Mouse (Mus musculus) thymus, adult 2 months (tissue): Measurements from ENCODE around the gene Irf2. TPM values are rescaled to one million over a fixed set of nuclear protein-coding genes. Genes with fewer than 3 reads are reported as not detected.
A peak's percentile ranks its signal among the peaks of the same experiment; 100 is the strongest.

Experiments used
- DNase-seq: peaks from one replicate; pipeline ENCODE4 v3.0.0; 2021
- H3K27ac ChIP-seq: fragments of 200-500 bp; 2 replicates; pipeline ENCODE4 v1.5.1; 2012; ENCODE audit warnings: low read length, control low read depth; ENCODE audit not compliant: control insufficient read depth, insufficient read depth
- H3K27me3 ChIP-seq: fragments of 200-500 bp; 2 replicates; pipeline ENCODE4 v1.6.1; 2012; ENCODE audit warnings: mild to moderate bottlenecking, low read length, moderate library complexity, mixed read lengths; ENCODE audit not compliant: control insufficient read depth, insufficient read depth
- H3K36me3 ChIP-seq: fragments of 200-500 bp; 2 replicates; pipeline ENCODE4 v1.6.1; 2012; ENCODE audit warnings: mild to moderate bottlenecking, low read length, moderate library complexity; ENCODE audit not compliant: control insufficient read depth, insufficient read depth
- H3K4me1 ChIP-seq: fragments of 200-500 bp; replicated peaks from 2 replicates; pipeline ENCODE4 v1.6.1; 2012; ENCODE audit warnings: low read length; ENCODE audit not compliant: control insufficient read depth, insufficient read depth
- H3K4me3 ChIP-seq: fragments of 200-500 bp; 2 replicates; pipeline ENCODE4 v1.5.1; 2012; ENCODE audit warnings: mild to moderate bottlenecking, low read length, control low read depth, moderate library complexity; ENCODE audit not compliant: control insufficient read depth, insufficient read depth
- CTCF ChIP-seq: fragments of 200-500 bp; IDR thresholded peaks from 2 replicates; pipeline ENCODE4 v1.5.1; 2012; ENCODE audit warnings: mild to moderate bottlenecking, control low read depth, low read length, moderate library complexity, borderline replicate concordance; ENCODE audit not compliant: control insufficient read depth, poor library complexity, insufficient read depth; ENCODE audit errors: extremely low read depth
- POLR2A ChIP-seq: fragments of 200-500 bp; IDR thresholded peaks from 2 replicates; pipeline ENCODE4 v1.6.1; 2012; ENCODE audit warnings: mild to moderate bottlenecking, low read length, control low read depth, moderate library complexity; ENCODE audit not compliant: control insufficient read depth, poor library complexity, insufficient read depth; ENCODE audit errors: extremely low read depth
- WGBS: fragments of 180-500 bp; shearing (Covaris S2); methylation state at CpG from one replicate; pipeline ENCODE4 v1.1.7; 2018; 5-methylcytosine and 5-hydroxymethylcytosine counted together
- polyA plus RNA-seq: library from polyadenylated mRNA; depleted of rRNA; stranded (reverse); fragments of >200 nt; gene quantifications from 2 replicates; pipeline ENCODE4 v1.2.3, GENCODE M21; 2012; rRNA removed

Irf2 gene
- 28.3 and 29.8 TPM in 2 replicates for polyA plus RNA-seq

GRCm38 (mm10) chr8:46739003-46739949 lies at the start of gene Irf2:
Irf2 (plus strand) TSS chr8:46739732.
- WGBS: under 1% methylated on average over 49 of the region's 51 CpGs
- Histone ChIP-seq H3K4me1 (peaks cover 8% of the 10 kb centered on the region), H3K4me3 (peak within 1 kb of the TSS; percentile 99), H3K36me3 (no peaks in the 10 kb centered on the region), H3K27ac (peak within 1 kb of the TSS; percentile 97), H3K27me3 (no peaks in the 10 kb centered on the region)
- peak; percentile 96 for TF ChIP-seq POLR2A
- TF ChIP-seq CTCF: peak; percentile 61; the same call in 1 of the 2 replicates
- peak; percentile 89 for DNase-seq

DNA sequence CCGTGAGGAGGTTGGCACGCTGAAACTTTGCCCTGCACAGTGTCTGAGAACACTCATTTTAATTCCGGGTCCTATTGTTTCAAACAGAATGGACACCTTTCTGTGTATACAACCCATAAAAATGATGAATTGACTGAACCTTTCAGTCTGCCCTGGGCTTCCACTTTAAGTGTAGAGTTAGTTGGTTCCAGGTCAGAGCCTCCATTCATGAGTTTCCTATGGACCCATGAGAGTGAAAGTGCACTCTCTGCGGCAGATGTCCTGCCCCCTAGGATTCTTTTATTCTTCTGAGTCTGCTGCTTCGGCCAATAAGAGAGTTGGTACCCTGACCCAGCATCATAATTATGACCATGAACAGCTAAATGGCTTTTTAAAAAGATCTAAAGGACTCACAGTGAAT lies 49.4 kb upstream of the Irf2 start:
- WGBS: 93% methylated on average over 5 of the region's 5 CpGs
- DNase-seq: no peak
- H3K27me3 ChIP-seq: no peaks in the 10 kb centered on the region
- no peaks in the 10 kb centered on the region for H3K4me1 ChIP-seq
- H3K27ac ChIP-seq: no peak overlapping the region
- TF ChIP-seq POLR2A (no peak), CTCF (no peak)
- H3K4me3 ChIP-seq: no peak overlapping the region
- no peaks in the 10 kb centered on the region for H3K36me3 ChIP-seq

GRCm38 (mm10) chr8:46690581-46690980 lies 49.0 kb upstream of the Irf2 start:
- Histone ChIP-seq H3K27ac (no peak overlapping the region), H3K4me3 (no peak overlapping the region), H3K27me3 (no peaks in the 10 kb centered on the region), H3K36me3 (no peaks in the 10 kb centered on the region), H3K4me1 (no peaks in the 10 kb centered on the region)
- WGBS: 93% methylated on average over 5 of the region's 5 CpGs
- TF ChIP-seq POLR2A (no peak), CTCF (no peak)
- no peak for DNase-seq

- Histone ChIP-seq H3K4me1 (no peaks in the 10 kb centered on the region), H3K27me3 (no peaks in the 10 kb centered on the region), H3K27ac (no peak overlapping the region), H3K4me3 (no peak overlapping the region), H3K36me3 (no peaks in the 10 kb centered on the region)
- DNase-seq: no peak
- WGBS: 95% methylated on average over 7 of the region's 7 CpGs
- TF ChIP-seq POLR2A (no peak), CTCF (no peak)
Observed at GRCm38 (mm10) chr8:46691360-46691759, 48.2 kb upstream of the Irf2 start.

GRCm38 (mm10) chr8:46696256-46697041 lies 43.1 kb upstream of the Irf2 start:
- Histone ChIP-seq H3K27ac (no peak overlapping the region), H3K36me3 (no peaks in the 10 kb centered on the region), H3K27me3 (no peaks in the 10 kb centered on the region), H3K4me1 (no peaks in the 10 kb centered on the region; the same call in 1 of the 2 replicates), H3K4me3 (no peak overlapping the region)
- no peak for DNase-seq
- WGBS: 49% methylated on average over 15 of the region's 15 CpGs
- TF ChIP-seq CTCF (no peak), POLR2A (no peak)

GRCm38 (mm10) chr8:46697566-46697965 lies 42.0 kb upstream of the Irf2 start:
- Histone ChIP-seq H3K27me3 (no peaks in the 10 kb centered on the region), H3K4me3 (no peak overlapping the region), H3K27ac (no peak overlapping the region), H3K4me1 (peaks cover 2% of the 10 kb centered on the region; the same call in 1 of the 2 replicates), H3K36me3 (no peaks in the 10 kb centered on the region)
- no peak for TF ChIP-seq POLR2A
- no peak for TF ChIP-seq CTCF
- 97% methylated on average over 4 of the region's 4 CpGs for WGBS
- no peak for DNase-seq
